Mouse (Mus musculus) ES-Bruce4 (cell line): Measurements from ENCODE around the gene Olfr12. TPM values are rescaled to one million over a fixed set of nuclear protein-coding genes. Genes with fewer than 3 reads are reported as not detected.

Experiments
- H3K27ac ChIP-seq: 2 replicates; pipeline ENCODE4 v1.5.1; 2012; ENCODE audit warnings: low read length, inconsistent platforms; ENCODE audit not compliant: insufficient read depth
- H3K27me3 ChIP-seq: 2 replicates; pipeline ENCODE4 v1.6.1; 2012; ENCODE audit warnings: mild to moderate bottlenecking, low read length, inconsistent platforms; ENCODE audit not compliant: control insufficient read depth, poor library complexity, insufficient read depth, severe bottlenecking
- H3K36me3 ChIP-seq: 2 replicates; pipeline ENCODE4 v1.6.1; 2012; ENCODE audit warnings: inconsistent platforms, mild to moderate bottlenecking, low read length, moderate library complexity; ENCODE audit not compliant: control insufficient read depth, poor library complexity, insufficient read depth, severe bottlenecking
- H3K4me1 ChIP-seq: one replicate; pipeline ENCODE4 v1.8.1; 2011; ENCODE audit warnings: low read length; ENCODE audit not compliant: control insufficient read depth, insufficient read depth
- H3K4me3 ChIP-seq: 2 replicates; pipeline ENCODE4 v1.5.1; 2011; ENCODE audit warnings: low read depth, mild to moderate bottlenecking, low read length
- H3K9ac ChIP-seq: 2 replicates; pipeline ENCODE4 v1.6.1; 2012; ENCODE audit warnings: low read depth, mild to moderate bottlenecking, inconsistent platforms; ENCODE audit not compliant: poor library complexity, severe bottlenecking
- H3K9me3 ChIP-seq: replicated peaks from 2 replicates; pipeline ENCODE4 v1.6.1; 2012; ENCODE audit warnings: mild to moderate bottlenecking, low read length, inconsistent platforms; ENCODE audit not compliant: control insufficient read depth, poor library complexity, insufficient read depth, severe bottlenecking
- CTCF ChIP-seq: IDR thresholded peaks from one replicate; pipeline ENCODE4 v1.8.1; 2011; ENCODE audit warnings: low read depth, low read length
- EP300 ChIP-seq: IDR thresholded peaks from 2 replicates; pipeline ENCODE4 v1.6.1; 2011; ENCODE audit warnings: low read depth, low read length; ENCODE audit not compliant: insufficient read depth
- POLR2A ChIP-seq: IDR thresholded peaks from one replicate; pipeline ENCODE4 v1.8.1; 2011; ENCODE audit warnings: low read length; ENCODE audit not compliant: insufficient read depth
- polyA plus RNA-seq: library from polyadenylated mRNA; stranded (reverse); fragments of >200 nt; gene quantifications from 2 replicates; pipeline ENCODE4 v1.2.4, GENCODE M21; 2011; ENCODE audit warnings: low read depth; ENCODE audit not compliant: missing spikeins, insufficient read depth, insufficient read length

The Olfr12 gene
- polyA plus RNA-seq, 1 experiment: not detected

- peaks cover 2% of the 10 kb centered on the region for H3K4me1 ChIP-seq
- H3K9me3 ChIP-seq: no peaks in the 10 kb centered on the region
- no peak for TF ChIP-seq EP300
- TF ChIP-seq POLR2A: no peak
- TF ChIP-seq CTCF: no peak
- no peaks in the 10 kb centered on the region for H3K27me3 ChIP-seq
- no peak overlapping the region for H3K27ac ChIP-seq
- H3K4me3 ChIP-seq: no peak overlapping the region
- no peak overlapping the region for H3K9ac ChIP-seq
- no peaks in the 10 kb centered on the region for H3K36me3 ChIP-seq
Observed at GRCm38 (mm10) chr1:92632196-92632595, 14.6 kb downstream of the Olfr12 start.

- TF ChIP-seq EP300 (no peak), CTCF (no peak), POLR2A (no peak)
- Histone ChIP-seq H3K27me3 (no peaks in the 10 kb centered on the region), H3K9ac (no peak overlapping the region), H3K36me3 (no peaks in the 10 kb centered on the region), H3K9me3 (no peaks in the 10 kb centered on the region), H3K4me3 (no peak overlapping the region), H3K4me1 (peaks cover 2% of the 10 kb centered on the region), H3K27ac (no peak overlapping the region)
Observed at GRCm38 (mm10) chr1:92632948-92633347, 15.4 kb downstream of the Olfr12 start.

- no peaks in the 10 kb centered on the region for H3K36me3 ChIP-seq
- H3K27ac ChIP-seq: no peak overlapping the region
- H3K27me3 ChIP-seq: no peaks in the 10 kb centered on the region
- TF ChIP-seq EP300 (no peak), CTCF (no peak), POLR2A (no peak)
- no peaks in the 10 kb centered on the region for H3K9me3 ChIP-seq
- no peak overlapping the region for H3K4me3 ChIP-seq
- H3K9ac ChIP-seq: no peak overlapping the region
- peaks cover 2% of the 10 kb centered on the region for H3K4me1 ChIP-seq
Observed at GRCm38 (mm10) chr1:92633726-92634125, 16.1 kb downstream of the Olfr12 start.

GRCm38 (mm10) chr1:92634569-92634968 lies 17.0 kb downstream of the Olfr12 start:
- peaks cover 2% of the 10 kb centered on the region for H3K4me1 ChIP-seq
- no peak overlapping the region for H3K9ac ChIP-seq
- H3K27ac ChIP-seq: no peak overlapping the region
- H3K27me3 ChIP-seq: no peaks in the 10 kb centered on the region
- no peak for TF ChIP-seq EP300
- no peak for TF ChIP-seq CTCF
- no peak for TF ChIP-seq POLR2A
- no peaks in the 10 kb centered on the region for H3K9me3 ChIP-seq
- no peaks in the 10 kb centered on the region for H3K36me3 ChIP-seq
- no peak overlapping the region for H3K4me3 ChIP-seq

- no peaks in the 10 kb centered on the region for H3K9me3 ChIP-seq
- no peak overlapping the region for H3K9ac ChIP-seq
- H3K27ac ChIP-seq: no peak overlapping the region
- H3K4me1 ChIP-seq: peaks cover 2% of the 10 kb centered on the region
- no peak for TF ChIP-seq POLR2A
- TF ChIP-seq EP300: no peak
- no peak for TF ChIP-seq CTCF
- no peaks in the 10 kb centered on the region for H3K36me3 ChIP-seq
- H3K4me3 ChIP-seq: no peak overlapping the region
- H3K27me3 ChIP-seq: no peaks in the 10 kb centered on the region
Observed at GRCm38 (mm10) chr1:92634976-92635599, 17.5 kb downstream of the Olfr12 start.

- Histone ChIP-seq H3K27ac (no peak overlapping the region), H3K9me3 (no peaks in the 10 kb centered on the region), H3K9ac (no peak overlapping the region), H3K4me1 (peaks cover 5% of the 10 kb centered on the region), H3K27me3 (no peaks in the 10 kb centered on the region), H3K36me3 (no peaks in the 10 kb centered on the region), H3K4me3 (no peak overlapping the region)
- TF ChIP-seq POLR2A (no peak), CTCF (no peak), EP300 (no peak)
Observed at GRCm38 (mm10) chr1:92636015-92636414, 18.4 kb downstream of the Olfr12 start.
